Mouse (Mus musculus): ENCODE measurements at regions not wholly inside any gene's neighbourhood (a gene's known extent, or its start where the extent isn't known, plus 50 kb on each side); places are given as distances from the start of the nearest gene placed in this dataset.
A peak's percentile ranks its signal among the peaks of the same experiment; 100 is the strongest.

- Histone ChIP-seq H3K36me3 (replicated peaks; ENCODE audit: low read length) (no peaks in the 10 kb centered on the region), H3K4me3 (replicated peaks) (no peak overlapping the region), H3K9me3 (peaks cover 6% of the 10 kb centered on the region; the same call in 1 of the 2 replicates), H3K27me3 (replicated peaks) (no peaks in the 10 kb centered on the region), H3K4me1 (no peaks in the 10 kb centered on the region)
- no peak for TF ChIP-seq FLI1 (IDR thresholded peaks at IDR 0.05; ENCODE audit: low read length)
- TF ChIP-seq GATA1 (IDR thresholded peaks at IDR 0.05; ENCODE audit: borderline replicate concordance, low read length), result no peak
These were observed 308.6 kb upstream of the Pitx2 start for GRCm38 (mm10) chr3:128891078-128891477.

GRCm38 (mm10) chr3:128896628-128897027, 303.1 kb upstream of the Pitx2 start:
- TF ChIP-seq FLI1 (IDR thresholded peaks at IDR 0.05; ENCODE audit: low read length) (no peak), GATA1 (IDR thresholded peaks at IDR 0.05; ENCODE audit: borderline replicate concordance, low read length) (no peak)
- H3K36me3 ChIP-seq (replicated peaks; ENCODE audit: low read length), result no peaks in the 10 kb centered on the region

GRCm38 (mm10) chr3:128911122-128911521, 288.6 kb upstream of the Pitx2 start:
- peaks cover 28% of the 10 kb centered on the region for H3K9me3 ChIP-seq
- H3K36me3 ChIP-seq (replicated peaks; ENCODE audit: low read length), result no peaks in the 10 kb centered on the region
- H3K27me3 ChIP-seq (replicated peaks), result no peaks in the 10 kb centered on the region
- no peak overlapping the region for H3K4me3 ChIP-seq (replicated peaks)
- no peaks in the 10 kb centered on the region for H3K4me1 ChIP-seq
- TF ChIP-seq FLI1 (IDR thresholded peaks at IDR 0.05; ENCODE audit: low read length) (no peak), GATA1 (IDR thresholded peaks at IDR 0.05; ENCODE audit: borderline replicate concordance, low read length) (no peak)

More at GRCm38 (mm10) chr3:128896628-128897027, 303.1 kb upstream of the Pitx2 start:
- Histone ChIP-seq H3K9me3 (peaks cover 9% of the 10 kb centered on the region; the same call in 1 of the 2 replicates), H3K4me3 (replicated peaks) (no peak overlapping the region), H3K27me3 (replicated peaks) (no peaks in the 10 kb centered on the region), H3K4me1 (no peaks in the 10 kb centered on the region)

GRCm38 (mm10) chr3:128921428-128921827, 278.2 kb upstream of the Pitx2 start:
- H3K27me3 ChIP-seq (replicated peaks), result no peaks in the 10 kb centered on the region
- no peaks in the 10 kb centered on the region for H3K36me3 ChIP-seq (replicated peaks; ENCODE audit: low read length)
- TF ChIP-seq GATA1 (IDR thresholded peaks at IDR 0.05; ENCODE audit: borderline replicate concordance, low read length), result no peak
- TF ChIP-seq FLI1 (IDR thresholded peaks at IDR 0.05; ENCODE audit: low read length), result no peak
- H3K4me1 ChIP-seq, result no peaks in the 10 kb centered on the region
- peaks cover 16% of the 10 kb centered on the region for H3K9me3 ChIP-seq
- no peak overlapping the region for H3K4me3 ChIP-seq (replicated peaks)

GRCm38 (mm10) chr3:128922150-128922549, 277.5 kb upstream of the Pitx2 start:
- Histone ChIP-seq H3K4me3 (replicated peaks) (no peak overlapping the region), H3K36me3 (replicated peaks; ENCODE audit: low read length) (no peaks in the 10 kb centered on the region)

GRCm38 (mm10) chr3:128938536-128938935, 261.1 kb upstream of the Pitx2 start:
- Histone ChIP-seq H3K27me3 (replicated peaks) (no peaks in the 10 kb centered on the region), H3K4me3 (replicated peaks) (no peak overlapping the region), H3K4me1 (no peaks in the 10 kb centered on the region), H3K36me3 (replicated peaks; ENCODE audit: low read length) (no peaks in the 10 kb centered on the region), H3K9me3 (peaks cover 17% of the 10 kb centered on the region)
- TF ChIP-seq GATA1 (IDR thresholded peaks at IDR 0.05; ENCODE audit: borderline replicate concordance, low read length) (no peak), FLI1 (IDR thresholded peaks at IDR 0.05; ENCODE audit: low read length) (no peak)

More at GRCm38 (mm10) chr3:128922150-128922549, 277.5 kb upstream of the Pitx2 start:
- H3K27me3 ChIP-seq (replicated peaks), result no peaks in the 10 kb centered on the region
- H3K9me3 ChIP-seq, result peaks cover 21% of the 10 kb centered on the region
- TF ChIP-seq GATA1 (IDR thresholded peaks at IDR 0.05; ENCODE audit: borderline replicate concordance, low read length), result no peak
- TF ChIP-seq FLI1 (IDR thresholded peaks at IDR 0.05; ENCODE audit: low read length), result no peak
- no peaks in the 10 kb centered on the region for H3K4me1 ChIP-seq

- Histone ChIP-seq H3K27me3 (replicated peaks) (no peaks in the 10 kb centered on the region), H3K36me3 (replicated peaks; ENCODE audit: low read length) (no peaks in the 10 kb centered on the region), H3K9me3 (peaks cover 12% of the 10 kb centered on the region; the same call in 1 of the 2 replicates), H3K4me3 (replicated peaks) (peak overlapping the region; percentile 38), H3K4me1 (no peaks in the 10 kb centered on the region)
- TF ChIP-seq GATA1 (IDR thresholded peaks at IDR 0.05; ENCODE audit: borderline replicate concordance, low read length) (no peak), FLI1 (IDR thresholded peaks at IDR 0.05; ENCODE audit: low read length) (no peak)
These were observed 258.5 kb upstream of the Pitx2 start for GRCm38 (mm10) chr3:128941156-128941555.

- Histone ChIP-seq H3K36me3 (replicated peaks; ENCODE audit: low read length) (no peaks in the 10 kb centered on the region), H3K4me1 (no peaks in the 10 kb centered on the region), H3K4me3 (replicated peaks) (no peak overlapping the region), H3K27me3 (replicated peaks) (no peaks in the 10 kb centered on the region), H3K9me3 (peaks cover 16% of the 10 kb centered on the region)
- TF ChIP-seq GATA1 (IDR thresholded peaks at IDR 0.05; ENCODE audit: borderline replicate concordance, low read length) (no peak), FLI1 (IDR thresholded peaks at IDR 0.05; ENCODE audit: low read length) (no peak)
These were observed 255.0 kb upstream of the Pitx2 start for GRCm38 (mm10) chr3:128944631-128945030.

- Histone ChIP-seq H3K27me3 (replicated peaks) (no peaks in the 10 kb centered on the region), H3K4me3 (replicated peaks) (no peak overlapping the region), H3K36me3 (replicated peaks; ENCODE audit: low read length) (no peaks in the 10 kb centered on the region), H3K4me1 (no peaks in the 10 kb centered on the region), H3K9me3 (peaks cover 27% of the 10 kb centered on the region)
- no peak for TF ChIP-seq FLI1 (IDR thresholded peaks at IDR 0.05; ENCODE audit: low read length)
- TF ChIP-seq GATA1 (IDR thresholded peaks at IDR 0.05; ENCODE audit: borderline replicate concordance, low read length), result no peak
These were observed 244.8 kb upstream of the Pitx2 start for GRCm38 (mm10) chr3:128954886-128955285.

- no peaks in the 10 kb centered on the region for H3K36me3 ChIP-seq (replicated peaks; ENCODE audit: low read length)
- H3K4me3 ChIP-seq (replicated peaks), result no peak overlapping the region
- TF ChIP-seq GATA1 (IDR thresholded peaks at IDR 0.05; ENCODE audit: borderline replicate concordance, low read length) (no peak), FLI1 (IDR thresholded peaks at IDR 0.05; ENCODE audit: low read length) (no peak)
- H3K27me3 ChIP-seq (replicated peaks), result no peaks in the 10 kb centered on the region
- no peaks in the 10 kb centered on the region for H3K4me1 ChIP-seq
- H3K9me3 ChIP-seq, result peaks cover 24% of the 10 kb centered on the region; the same call in 1 of the 2 replicates
These were observed 222.9 kb upstream of the Pitx2 start for GRCm38 (mm10) chr3:128976752-128977151.

Measured in megakaryocyte, embryonic 14.5 days (primary cell).